Mouse (Mus musculus) mammary gland, adult 2 months (tissue): ENCODE measurements around the gene Pttg1. TPM values are rescaled to one million over a fixed set of nuclear protein-coding genes. Genes with fewer than 3 reads are reported as not detected.

Experiments used
- polyA plus RNA-seq: library from polyadenylated mRNA; depleted of rRNA; stranded (reverse); fragments of >200 nt; gene quantifications from 2 replicates; pipeline ENCODE4 v1.2.3, GENCODE M21; 2012; ENCODE audit warnings: low replicate concordance; rRNA removed

Gene Pttg1
- 8.3 and 15.5 TPM in 2 replicates for polyA plus RNA-seq

DNA sequence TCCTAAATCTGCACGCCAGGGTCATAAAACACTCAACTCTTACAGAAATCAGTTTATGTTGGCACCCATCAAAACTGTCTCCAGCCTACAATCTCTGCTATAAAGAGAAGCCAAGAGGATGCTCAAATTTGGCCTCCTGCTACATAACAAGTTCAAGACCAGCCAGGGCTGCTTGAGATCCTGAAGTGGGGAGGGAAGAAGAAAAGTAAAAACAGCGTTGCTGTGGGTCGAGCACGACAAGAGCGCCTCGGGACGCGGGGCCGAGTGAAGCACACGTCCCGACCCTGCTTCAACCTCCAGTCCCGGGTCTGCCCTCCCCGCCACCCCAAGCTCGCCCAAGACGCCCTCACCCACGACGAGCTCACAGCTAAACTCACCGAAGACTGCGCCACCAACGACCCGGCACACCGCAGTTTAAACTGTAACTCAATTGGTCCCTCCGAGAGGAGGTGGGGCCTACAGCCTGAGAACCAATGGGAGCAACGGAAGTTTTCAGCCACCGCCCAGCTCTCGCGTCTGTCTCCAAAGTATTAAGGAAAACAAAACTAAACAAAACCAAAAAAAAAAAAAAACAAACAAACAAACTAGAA is at the start of gene Pttg1:
Gene Pttg1 (minus strand): TSS at position 428 of the 590 bp plus-strand sequence.

DNA sequence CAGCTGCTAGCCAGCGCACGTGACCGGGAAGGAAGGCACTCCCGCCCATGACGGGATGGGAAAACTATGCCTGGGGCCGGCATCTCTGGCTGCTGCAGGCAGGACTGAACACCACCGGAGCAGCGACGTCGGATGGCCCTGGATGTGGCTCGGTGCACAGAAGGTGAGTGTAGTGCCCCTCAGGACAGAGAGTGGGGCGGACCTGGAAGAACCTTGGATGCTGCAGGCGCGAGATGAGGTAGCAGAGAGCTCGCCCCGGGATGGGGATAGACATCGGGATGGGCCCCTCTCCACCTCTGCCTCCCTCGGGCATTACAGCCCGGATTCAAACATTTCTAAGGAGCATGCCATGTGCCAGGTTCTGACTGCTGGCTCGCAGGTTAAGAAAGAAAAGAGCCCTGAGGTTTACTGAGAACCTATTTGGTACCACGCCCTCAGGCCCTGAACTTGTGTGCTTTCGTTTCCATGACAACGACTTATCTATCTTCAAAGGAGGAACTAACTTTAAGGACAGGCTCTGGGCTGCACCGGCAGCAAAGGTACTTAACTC is 48.2 kb upstream of the Pttg1 start, which contains the start of gene C1qtnf2:
Gene C1qtnf2 (plus strand): TSS at position 52 of the 550 bp plus-strand sequence.

DNA sequence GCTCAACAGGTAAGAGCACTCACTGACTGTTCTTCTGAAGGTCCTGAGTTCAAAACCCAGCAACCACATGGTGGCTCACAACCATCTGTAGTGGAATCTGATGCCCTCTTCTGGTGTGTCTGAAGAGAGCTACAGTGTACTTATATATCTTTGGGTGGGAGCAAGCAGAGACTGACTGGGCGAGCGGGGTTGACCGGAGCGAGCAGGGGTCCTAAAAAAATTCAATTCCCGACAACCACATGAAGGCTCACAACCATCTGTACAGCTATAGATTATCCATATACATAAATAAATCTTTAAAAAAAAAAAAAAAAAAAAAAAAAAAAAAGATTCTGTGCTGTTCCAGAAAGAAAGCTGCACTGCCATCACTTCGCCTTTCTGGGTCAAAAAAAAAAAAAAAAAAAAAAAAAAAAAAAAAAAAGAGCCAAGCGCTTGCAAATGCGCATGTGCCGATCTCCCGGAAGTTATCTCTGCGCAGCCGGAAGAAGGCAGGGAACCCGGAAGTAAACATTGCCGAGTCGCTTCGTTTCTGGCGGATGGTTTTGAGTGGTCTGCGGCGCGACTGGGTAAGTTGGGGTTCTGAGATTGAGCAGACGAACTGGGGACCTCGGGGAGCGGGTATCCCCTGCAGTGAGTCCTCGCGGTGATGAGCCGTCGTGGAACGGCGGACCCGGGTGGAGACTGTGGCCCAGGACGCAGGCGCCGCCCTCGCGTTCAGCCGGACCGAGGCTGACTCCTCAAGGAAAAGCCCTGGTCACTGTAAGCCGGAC is 7.4 kb upstream of the Pttg1 start, which contains the start of gene Slu7:
Gene Slu7 (plus strand): TSS at position 491 of the 770 bp plus-strand sequence.

Other genes starting within 250 kb of the Pttg1 start
- 2.1 and 2.2 TPM in 2 replicates for gene Slu7, start 7.5 kb upstream of the Pttg1 start, polyA plus RNA-seq
- 6.0 and 7.5 TPM in 2 replicates for gene C1qtnf2, start 48.0 kb upstream of the Pttg1 start, polyA plus RNA-seq
- gene Ccnjl, start 102.5 kb upstream of the Pttg1 start, polyA plus RNA-seq, result 0.79 and 1.4 TPM in 2 replicates
- gene 4933415A04Rik, start 160.8 kb upstream of the Pttg1 start, polyA plus RNA-seq, result 0.07 TPM in 1 of 2 replicates, not detected in the other
- not detected in 2 replicates for gene Fabp6, start 175.3 kb upstream of the Pttg1 start, polyA plus RNA-seq